Mouse (Mus musculus) adrenal gland, adult 18-20 months (tissue): ENCODE data around the gene Ccser1. TPM values are rescaled to one million over a fixed set of nuclear protein-coding genes. Genes with fewer than 3 reads are reported as not detected.

Experiments used
- DNase-seq, 2 experiments: peaks; one replicate each; pipeline ENCODE4 v3.0.0; 2021 to 2022; ENCODE audit warnings: low spot score in 2 of 2
- total RNA-seq, 2 experiments: library from RNA; stranded (reverse); gene quantifications; 1 replicate in 1 of 2; 2 replicates in 1 of 2; pipeline ENCODE4 v1.2.3; 2021

The Ccser1 gene
- total RNA-seq, 2 experiments from 2014 or later: 2.1 to 2.7 TPM

DNA sequence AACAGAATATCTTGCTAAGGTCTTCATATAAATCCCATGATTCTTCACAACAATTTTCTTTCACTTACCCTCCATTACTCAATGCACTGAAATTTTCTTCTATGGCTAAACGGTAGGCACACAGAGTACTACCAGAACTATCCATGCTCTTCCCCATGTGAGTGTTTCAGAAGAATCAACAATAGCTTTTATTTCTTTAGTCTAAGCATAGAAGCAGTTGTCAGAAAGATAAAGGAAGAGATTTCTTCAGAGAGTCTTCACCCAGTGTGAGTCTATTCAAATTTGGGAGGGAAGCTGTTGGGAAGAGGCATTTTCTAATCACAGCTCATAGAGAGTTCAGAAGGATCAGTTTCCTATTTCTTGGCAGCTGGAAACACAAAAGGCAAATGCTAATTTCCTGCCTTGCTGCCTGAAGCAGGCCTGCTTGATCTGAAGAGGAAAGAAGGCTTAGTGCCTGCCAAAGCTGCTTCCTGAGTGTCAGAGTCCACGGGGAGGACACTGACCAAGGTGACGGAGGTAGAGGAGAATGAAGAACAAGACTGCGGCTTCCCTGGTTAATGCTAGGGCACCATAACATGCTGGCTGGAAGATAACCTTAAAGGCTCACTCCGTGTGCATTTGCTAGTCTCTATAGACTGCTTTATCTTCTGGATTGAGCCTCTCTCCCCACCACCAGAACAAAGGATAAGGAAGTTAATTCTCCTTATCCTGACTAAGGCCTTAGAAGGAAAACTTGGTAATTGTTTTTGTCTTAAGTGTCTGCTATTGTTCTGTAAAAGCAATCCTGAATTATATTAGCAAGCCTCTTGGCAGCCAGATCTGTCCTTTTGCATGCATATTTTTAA is 251.0 kb downstream of the Ccser1 start:
- DNase-seq: no peak

DNA sequence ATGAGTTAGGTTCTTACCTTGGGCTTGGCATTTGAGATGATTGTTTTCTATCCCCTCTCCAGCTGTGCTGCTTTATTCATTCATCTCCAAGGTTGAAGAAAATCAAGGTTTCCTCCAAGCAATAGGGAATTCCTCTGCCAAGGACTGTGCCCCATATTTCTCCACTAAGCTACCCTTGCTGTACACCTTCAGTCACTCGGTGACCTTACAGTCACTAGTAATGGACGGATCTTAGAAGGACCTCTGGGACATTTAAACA is 251.5 kb downstream of the Ccser1 start:
- no peak for DNase-seq

DNA sequence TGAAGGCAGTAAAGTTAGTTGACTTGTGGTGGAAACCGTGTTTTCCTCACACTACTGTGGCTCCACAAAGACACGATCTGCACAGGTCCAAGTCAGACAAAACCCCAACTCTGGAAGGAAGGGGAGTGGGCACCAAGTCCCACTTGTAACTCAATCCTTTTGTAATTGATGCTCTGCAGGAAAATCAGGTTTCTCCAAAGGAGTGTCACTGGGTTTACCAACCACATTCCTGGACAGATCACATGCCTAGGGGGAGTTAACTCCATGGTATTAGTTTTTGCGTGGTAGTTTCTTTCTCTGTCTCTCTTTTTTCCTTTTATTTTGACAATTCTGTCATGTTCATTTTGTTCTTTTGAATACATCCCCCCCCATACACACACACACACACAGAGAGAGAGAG is 252.0 kb downstream of the Ccser1 start:
- DNase-seq: no peak

DNA sequence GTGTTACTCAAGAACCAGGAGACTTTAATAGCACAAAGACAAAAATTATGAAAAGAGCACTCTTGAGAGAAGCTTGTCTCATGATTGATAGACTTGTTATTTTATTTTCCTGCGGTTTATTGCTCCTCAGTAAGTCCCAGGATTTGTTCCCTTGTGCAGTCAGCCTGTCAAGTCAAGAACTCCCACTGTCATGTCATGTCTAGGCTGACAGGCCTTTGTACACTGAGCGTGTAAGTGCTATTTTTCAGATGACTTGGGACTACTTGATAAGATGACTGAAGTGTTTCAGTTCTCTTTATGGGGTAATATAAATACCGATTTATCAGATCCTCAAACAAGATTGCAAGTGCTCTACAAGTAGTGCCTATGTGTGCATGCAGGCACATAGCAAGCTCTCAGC is 252.6 kb downstream of the Ccser1 start:
- no peak for DNase-seq

DNA sequence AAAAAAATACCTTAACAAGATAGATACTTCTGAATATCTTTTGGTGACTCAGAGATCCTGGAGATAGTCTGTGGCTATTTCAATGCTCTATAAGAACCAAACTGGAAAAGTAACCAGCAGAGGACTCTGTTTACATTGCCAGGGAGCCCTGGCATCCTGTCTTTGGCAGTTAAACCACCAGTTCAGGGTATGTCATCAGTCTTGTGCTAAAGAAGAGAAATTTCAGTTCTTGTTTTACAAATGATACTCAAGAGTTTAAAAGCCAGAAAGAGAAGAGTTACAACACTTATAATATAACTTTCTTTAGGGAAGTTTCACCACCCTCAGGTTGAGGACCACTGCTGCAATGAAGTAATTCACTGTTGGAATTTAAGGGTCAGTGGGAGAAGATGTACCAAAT is 258.0 kb downstream of the Ccser1 start:
- DNase-seq: no peak

DNA sequence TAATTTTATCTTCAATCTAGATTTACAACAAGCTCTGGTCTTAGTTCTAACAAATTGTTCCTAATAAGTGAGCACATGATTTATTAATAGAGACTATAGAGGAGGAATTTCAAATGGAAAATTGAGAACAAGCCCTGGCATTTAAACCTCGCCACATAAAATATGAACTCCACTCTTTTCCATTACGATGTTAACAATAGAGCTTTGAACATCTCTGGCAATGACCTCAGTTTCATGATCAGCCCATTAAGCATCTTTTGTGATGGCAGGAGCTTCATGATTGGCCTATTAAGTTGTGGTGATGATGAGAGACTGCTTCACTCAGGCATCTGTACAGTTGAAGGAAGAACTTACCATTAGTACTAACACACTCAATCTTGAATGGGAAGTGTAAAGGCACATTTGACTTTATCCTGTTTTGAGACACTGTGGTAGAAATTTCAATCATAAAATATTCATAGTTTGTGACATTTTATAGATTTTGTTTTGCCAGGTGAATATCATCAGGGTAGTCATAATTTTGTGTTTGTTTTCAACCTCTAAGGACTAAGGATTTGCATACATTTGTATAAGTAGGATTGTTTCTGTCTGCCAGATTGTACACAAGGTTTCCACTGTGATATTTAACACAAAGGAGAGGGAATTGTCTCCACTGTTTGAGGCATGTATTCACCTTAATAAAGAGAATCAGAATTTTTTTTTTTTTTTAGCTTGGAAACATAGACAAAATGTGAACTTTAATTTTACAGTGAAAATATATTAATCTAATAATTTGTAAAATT is 291.4 kb downstream of the Ccser1 start:
- DNase-seq: no peak

DNA sequence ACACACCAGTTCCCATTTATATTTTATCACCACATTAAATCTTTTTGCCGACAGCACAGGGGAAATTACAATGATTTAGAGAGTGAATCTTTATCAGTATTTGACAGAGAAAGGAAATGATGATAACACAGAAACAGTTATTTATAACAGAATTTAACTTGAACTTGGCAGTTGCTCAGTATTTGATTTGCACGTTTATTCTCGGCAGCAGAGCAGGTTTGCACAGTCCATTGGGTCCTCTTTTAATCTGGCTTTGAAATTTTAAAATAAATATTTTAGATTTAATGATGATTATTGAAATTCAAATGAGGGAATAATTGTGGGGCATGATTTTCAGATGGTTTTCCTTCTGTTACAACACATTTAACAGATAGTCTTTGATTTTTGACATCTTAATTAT is 305.2 kb downstream of the Ccser1 start:
- no peak for DNase-seq

DNA sequence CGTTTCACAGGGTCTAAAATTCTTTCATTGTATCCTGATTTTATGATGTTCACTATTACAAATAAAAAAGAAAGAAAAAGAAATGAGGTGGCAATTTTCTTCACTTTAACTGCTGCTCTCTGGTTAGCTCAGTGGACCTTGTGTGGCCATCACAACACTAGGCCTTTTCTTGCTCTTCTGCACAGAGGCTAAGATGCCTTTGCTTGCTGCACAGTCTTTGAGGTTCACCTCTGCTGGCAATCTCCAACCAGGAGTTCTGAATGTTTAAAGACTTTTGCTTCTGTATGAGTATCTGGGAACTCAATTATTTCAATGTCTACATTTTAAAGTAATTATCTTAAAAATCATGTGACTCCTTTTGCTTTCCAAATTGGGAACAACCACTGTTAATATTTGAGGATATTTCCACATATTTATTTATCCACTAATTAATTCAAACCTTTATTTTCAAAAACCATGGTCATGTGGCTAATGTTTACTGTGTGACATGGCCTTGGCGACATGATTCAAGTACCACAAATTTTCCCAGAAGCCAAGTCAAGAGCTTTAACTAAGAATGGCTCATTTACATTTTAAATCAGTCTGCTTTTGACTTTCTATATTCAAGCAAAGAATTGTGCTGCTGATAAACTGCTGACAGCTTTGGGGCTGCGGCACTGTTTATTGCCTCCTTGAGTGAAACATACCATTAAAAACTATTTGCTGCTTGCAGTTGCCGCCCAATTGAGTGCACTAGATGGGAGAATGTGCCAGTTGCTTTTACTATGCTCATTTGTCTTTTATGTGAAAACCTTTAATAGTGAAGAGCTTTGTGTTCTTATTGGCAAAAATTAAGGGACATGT is 312.1 kb downstream of the Ccser1 start:
- no peak for DNase-seq

DNA sequence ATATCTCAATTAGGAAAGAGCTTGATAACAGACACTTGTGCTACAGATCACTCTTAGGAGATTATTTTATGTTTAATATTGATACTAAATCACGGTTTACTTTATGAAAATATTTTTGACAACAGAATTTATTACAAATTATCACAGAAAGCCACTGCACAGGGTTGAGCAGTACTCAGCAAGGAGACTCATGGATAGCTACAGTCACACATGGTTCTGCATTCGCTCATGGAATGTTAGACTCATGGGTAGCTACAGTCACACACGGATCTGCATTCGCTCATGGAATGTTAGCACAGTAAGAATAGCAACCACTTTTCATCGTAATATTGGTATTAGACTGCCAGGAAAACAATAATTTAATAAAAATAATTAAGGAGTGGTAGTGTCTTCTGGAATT is 313.3 kb downstream of the Ccser1 start:
- DNase-seq: no peak

DNA sequence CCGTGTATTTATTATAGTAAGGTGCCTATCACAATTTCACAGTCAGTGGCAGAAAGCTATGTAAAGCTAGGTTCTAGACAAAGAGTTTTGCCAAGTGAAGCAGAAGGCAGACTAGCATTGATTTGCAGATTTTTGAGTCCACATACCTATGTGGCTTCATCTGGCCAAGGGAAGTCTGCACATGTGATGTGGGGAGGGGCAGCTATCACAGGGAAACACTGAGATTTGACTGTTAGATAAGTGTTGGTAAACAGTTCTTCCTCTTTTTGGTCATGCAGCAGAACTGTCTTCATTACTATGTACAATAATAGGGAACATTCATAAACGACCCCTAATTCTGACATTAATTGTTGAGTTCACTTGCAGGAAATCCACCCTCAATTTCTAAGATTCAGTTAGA is 335.2 kb downstream of the Ccser1 start:
- no peak for DNase-seq

DNA sequence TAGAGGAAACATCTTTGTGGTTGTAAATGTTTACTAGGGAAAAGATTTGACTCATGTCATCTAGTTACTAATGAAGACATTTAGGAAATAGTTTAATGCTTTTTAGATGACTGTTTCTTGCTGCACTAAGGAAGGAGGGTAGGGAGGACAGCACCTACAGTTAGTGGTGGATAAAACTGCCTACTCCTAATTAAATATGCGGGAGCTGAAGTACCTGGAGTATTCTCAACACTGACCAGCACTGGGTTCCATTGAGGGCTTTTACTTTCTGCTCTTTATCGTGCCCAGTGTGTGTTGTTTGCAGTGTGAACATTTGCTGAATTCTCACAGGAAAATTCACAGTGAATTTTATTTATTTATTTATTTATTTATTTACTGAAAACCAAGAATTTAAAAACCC is 341.5 kb downstream of the Ccser1 start:
- DNase-seq: no peak

DNA sequence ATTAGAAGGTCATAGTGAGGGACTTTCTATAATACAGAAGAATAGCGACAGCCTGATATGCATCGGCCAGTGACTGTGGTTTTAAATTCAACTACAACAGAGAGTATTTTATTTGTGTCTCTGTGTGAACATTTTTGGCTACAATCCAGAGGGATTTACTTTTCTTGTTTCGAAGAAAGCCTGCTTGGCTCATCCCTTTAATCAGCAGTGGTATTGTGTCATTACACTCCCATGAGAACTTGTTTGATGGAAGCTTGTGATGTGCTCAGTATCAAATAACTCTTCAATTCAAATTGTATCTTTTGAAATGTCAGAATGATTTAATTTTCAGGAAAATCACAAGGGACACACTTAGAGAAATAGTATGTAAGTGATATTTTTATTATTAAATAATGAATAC is 342.0 kb downstream of the Ccser1 start:
- DNase-seq: no peak

DNA sequence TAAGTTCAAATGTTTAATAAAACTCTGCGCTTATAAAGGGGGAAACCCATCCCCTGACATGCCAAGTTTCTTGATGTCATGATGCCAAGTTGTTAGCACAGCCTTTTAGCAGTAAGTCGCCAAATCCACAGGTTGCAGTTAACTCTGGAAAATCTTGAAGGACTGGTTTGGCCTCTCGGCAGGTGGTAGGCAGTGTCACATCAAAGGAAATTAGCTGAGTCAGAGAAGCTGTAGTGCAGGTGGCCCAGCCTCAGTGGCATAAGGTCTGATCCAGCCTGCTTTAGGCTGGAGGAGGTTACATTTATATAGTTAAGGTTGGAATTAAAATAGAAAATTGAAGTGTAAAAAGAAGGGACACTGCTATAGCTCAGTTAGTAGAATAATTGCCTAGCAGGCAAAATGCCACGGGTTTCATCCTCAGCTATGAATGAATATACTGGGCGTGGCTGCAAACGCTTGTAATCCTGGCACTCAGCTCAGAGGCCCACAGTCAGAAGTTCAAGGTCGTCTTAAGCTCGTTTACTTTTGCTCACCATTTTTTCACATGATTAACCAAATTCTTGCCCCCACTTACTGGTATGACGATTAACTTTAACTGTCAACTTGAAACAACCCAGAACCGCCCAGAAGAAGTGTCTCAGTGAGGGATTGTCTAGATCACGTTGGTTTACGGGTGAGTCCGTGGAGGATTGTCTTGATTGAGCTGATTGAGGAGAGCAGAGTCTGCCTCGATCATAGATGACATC is 343.8 kb downstream of the Ccser1 start:
- no peak for DNase-seq

DNA sequence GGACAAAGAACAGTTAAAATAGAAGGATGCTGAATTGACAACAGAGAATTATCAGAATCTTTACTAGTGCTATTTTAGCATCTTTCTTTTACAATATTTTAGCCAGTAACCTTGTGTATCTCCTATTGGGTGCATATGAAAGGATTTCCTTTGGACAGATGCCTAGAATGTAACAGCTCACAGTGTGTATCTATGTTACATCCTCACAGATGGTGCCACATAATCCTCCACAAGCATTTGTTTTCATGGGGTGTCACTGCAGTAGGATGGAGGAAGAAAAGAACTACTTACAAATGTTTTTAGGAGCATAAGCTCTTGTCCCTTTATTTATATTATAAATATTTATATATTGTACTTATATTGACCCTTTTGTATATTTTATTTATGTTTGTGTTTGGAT is 360.6 kb downstream of the Ccser1 start:
- no peak for DNase-seq

DNA sequence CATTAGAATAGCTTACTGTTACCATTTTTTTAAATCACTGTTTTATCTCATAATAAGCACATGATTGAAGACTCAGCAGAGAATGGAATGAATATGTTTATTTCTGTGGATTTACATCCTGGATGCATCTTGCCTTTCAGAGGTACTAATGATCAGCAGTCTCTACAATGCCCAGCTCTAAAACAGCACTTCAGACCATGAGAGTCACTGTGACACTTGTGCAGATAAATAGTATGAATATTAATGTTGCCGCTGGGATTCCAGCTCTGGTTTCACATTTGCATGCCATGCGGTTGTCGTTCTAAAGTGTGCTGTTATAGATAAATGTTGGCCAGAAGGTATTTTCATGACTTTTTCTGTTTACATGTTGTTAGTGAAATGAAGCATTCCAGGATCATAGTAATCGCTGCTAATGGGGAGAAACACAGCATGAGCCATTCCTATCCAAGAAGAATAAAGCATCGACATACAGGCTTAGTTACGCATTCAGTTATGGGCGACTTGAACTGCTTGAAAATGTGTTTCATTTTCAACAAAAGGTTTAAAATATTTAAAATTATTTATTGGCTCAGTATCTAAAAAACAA is 363.4 kb downstream of the Ccser1 start:
- DNase-seq: no peak

DNA sequence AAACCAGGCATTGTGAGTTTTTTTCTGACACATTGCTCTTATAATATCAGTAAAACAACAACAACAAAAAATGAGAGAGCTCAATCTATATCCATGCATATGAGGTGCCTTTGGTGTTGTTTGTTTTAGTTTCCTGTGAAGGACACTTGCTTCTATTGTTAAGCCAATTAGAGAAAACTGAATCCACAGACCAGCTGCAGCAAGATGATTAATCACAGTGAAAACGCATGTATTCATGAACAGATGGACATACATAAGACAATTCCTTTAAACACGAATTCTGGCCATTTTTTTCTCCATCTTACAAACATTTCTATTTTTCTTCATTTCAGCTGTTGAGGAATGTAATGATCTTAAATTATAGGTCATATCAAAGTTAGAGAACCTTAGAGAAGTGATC is 387.4 kb downstream of the Ccser1 start:
- DNase-seq: no peak

DNA sequence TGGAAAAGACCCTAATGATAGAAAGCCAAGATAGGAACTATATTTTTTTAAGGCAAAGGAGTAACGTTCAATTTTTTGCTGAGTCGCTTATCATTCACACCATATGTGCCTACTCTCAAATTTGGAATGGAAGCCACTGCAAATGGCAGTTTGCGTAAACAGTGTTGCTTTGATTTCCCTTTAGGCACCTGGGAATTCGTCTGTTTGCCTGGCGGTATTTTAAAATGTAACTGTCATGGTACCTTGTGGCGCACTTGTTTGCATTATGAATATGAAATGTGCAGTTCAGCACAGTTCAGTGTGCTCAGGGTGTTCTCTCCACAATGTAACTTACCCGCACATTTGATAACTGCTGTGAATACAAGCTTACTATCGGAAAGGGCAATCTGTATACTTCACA is 387.8 kb downstream of the Ccser1 start:
- no peak for DNase-seq

DNA sequence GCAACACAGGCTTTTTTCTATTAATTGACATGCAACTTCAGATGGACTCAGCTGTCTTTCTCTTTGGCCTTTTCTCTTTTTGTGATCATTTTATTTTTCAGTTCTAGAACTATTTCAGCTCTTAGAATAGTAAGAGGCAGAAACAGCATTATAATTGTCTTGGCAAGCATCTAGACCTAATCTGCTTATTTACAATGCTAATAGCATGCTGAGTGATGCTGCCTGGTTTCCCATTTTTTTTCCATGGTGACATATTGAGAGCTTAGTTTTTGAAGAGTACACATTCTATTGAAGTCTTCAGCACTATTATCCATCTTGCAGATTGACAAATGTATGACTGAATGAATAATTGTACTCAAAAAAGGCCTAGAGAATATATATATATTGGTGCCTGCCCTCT is 401.6 kb downstream of the Ccser1 start:
- no peak for DNase-seq

DNA sequence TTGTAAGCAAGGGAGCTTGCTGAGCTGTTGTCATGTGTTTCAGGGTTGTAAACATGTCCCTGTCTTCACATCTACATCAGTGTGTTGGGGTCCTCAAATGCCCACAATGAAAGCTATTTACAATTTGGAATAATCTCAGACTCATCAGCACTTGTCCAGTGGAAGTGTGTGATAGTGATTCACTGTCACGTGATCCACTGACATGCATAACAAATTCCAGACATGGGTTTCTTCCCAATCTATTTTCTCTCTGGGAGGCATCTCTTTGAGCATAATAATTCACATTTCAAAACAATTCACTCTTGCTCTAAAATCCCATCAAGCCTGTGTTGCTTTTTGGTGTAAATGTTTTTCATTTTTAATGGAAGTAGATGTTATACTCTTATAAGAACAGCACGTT is 408.9 kb downstream of the Ccser1 start:
- no peak for DNase-seq

DNA sequence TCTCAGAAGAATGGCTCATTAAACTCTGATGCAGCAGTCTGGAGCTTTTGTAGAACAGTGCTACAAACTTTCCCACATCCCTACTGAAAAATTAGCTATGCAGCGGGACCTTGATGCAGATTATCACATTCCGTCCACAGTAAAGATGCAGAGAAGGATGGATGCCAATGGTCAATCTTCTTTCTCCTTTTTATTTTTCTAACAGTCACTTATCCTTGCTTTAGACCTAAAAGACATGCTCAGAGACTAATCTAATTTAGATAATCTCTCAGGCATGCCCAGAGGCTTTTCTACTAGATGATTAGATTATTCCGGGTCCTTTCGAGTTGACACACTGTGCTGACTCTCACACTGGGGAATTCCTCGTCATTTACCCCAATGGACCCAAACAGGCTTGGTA is 421.8 kb downstream of the Ccser1 start:
- DNase-seq: no peak

DNA sequence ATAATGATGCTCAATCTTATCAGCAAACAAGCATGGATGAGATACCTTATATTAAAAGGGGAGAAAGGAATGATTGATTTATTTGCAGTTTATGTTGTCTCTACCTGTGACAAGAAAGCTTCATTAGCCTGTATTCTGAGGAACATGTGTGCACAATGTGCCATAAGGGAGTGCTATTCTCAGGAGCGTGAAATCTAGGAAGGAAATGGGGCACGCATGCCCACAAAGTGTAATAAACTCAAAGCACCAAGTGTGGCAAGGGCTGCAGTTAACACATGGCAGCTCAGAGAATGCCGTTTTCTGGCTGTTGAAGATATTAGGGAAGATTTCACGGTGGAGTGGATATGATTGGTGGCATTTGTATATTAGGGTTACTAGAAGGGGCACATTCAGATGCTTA is 434.8 kb downstream of the Ccser1 start:
- no peak for DNase-seq
